ENCODE assay signal across 18 mouse cellular contexts in genomic region chr13:118772188-118772587, GRCm38 (mm10).
A peak's percentile ranks its signal among the peaks of the same experiment; 100 is the strongest.
DNase-seq lines count a peak whose midpoint lies in the region; TF ChIP-seq lines count a peak whose summit lies in the region.
"Had no signal": no experiment of that assay in that cellular context is flagged by ENCODE, and none has a peak within 500 bp of the region (broad histone marks: within the 10 kb centered on the region; RNA-seq: fewer than 3 reads in every experiment).

No protein-coding gene starts in this region.

- no peak for TF ChIP-seq CTCF in lung, adult 2 months (IDR thresholded peaks at IDR 0.05; ENCODE audit: insufficient read depth, low read length)

- DNase-seq in kidney, adult 11 months = peak; percentile 8
- DNase-seq in kidney, postnatal 10 days = no peak
- peak; percentile 67 for DNase-seq in kidney, adult 9 months
- DNase-seq in kidney, adult 18-20 months = no peak
- peak; percentile 8 to 26 for DNase-seq in kidney, postnatal 25 days
- no peak for DNase-seq in c-Kit-positive CD71-positive TER-119-positive erythroid progenitor cells, embryonic 14.5 days (ENCODE audit: low spot score)
- no peak for DNase-seq in lung, adult 2 months
- DNase-seq: adrenal gland, adult 8-10 months; adrenal gland, postnatal 25 days; cerebellum, adult 18-20 months; cerebellum, adult 9-10 months; cerebellum, postnatal 14 days; gastrocnemius, adult 2 months; gastrocnemius, postnatal 14 days; heart, adult 11 months had no signal

- TF ChIP-seq POLR2A in lung, adult 2 months (IDR thresholded peaks at IDR 0.05; ENCODE audit: borderline replicate concordance, extremely low read depth, low read depth, low read length) = no peak

- H3K4me3 ChIP-seq in lung, adult 2 months (replicated peaks; ENCODE audit: extremely low read depth, low read depth, low read length) = no peak overlapping the region
- H3K4me3 ChIP-seq: forebrain, embryonic 10.5 days; forebrain, embryonic 13.5 days; gastrocnemius, adult 2 months; hindbrain, embryonic 13.5 days had no signal

- H3K4me1 ChIP-seq in lung, adult 2 months (ENCODE audit: control insufficient read depth, insufficient read depth, low read length) = no peaks in the 10 kb centered on the region
- H3K4me1 ChIP-seq: forebrain, embryonic 10.5 days; forebrain, embryonic 13.5 days; hindbrain, embryonic 13.5 days had no signal

Comparison
In these comparisons a context has a peak if more than half of its experiments do, and no peak if none do; other contexts are left out.
1. DNase-seq: peak in kidney, adult 11 months (single experiment), kidney, adult 9 months (single experiment) and kidney, postnatal 25 days (2 of 2); none in kidney, postnatal 10 days (single experiment), kidney, adult 18-20 months (single experiment), c-Kit-positive CD71-positive TER-119-positive erythroid progenitor cells, embryonic 14.5 days (single experiment) and lung, adult 2 months (single experiment).